Mouse (Mus musculus) adrenal gland, adult 2 months (tissue): Measurements from ENCODE around the gene Adamts2. TPM values are rescaled to one million over a fixed set of nuclear protein-coding genes. Genes with fewer than 3 reads are reported as not detected.

Experiments
- DNase-seq: peaks from one replicate; pipeline ENCODE4 v3.0.0; 2021
- polyA plus RNA-seq: library from polyadenylated mRNA; depleted of rRNA; stranded (reverse); fragments of >200 nt; gene quantifications from 2 replicates; pipeline ENCODE4 v1.2.3, GENCODE M21; 2012
- total RNA-seq, 2 experiments: library from RNA; stranded (reverse); gene quantifications; 2 replicates each; pipeline ENCODE4 v1.2.3; 2021

The Adamts2 gene
- total and polyA plus RNA-seq, 3 experiments = 4.4 to 10.0 (median 9.1) TPM

- DNase-seq = no peak
These were observed 21.9 kb downstream of the Adamts2 start for GRCm38 (mm10) chr11:50623806-50624205.

GRCm38 (mm10) chr11:50624239-50624638 is 22.4 kb downstream of the Adamts2 start:
- no peak for DNase-seq

- DNase-seq = peak; percentile 43
These were observed 22.8 kb downstream of the Adamts2 start for GRCm38 (mm10) chr11:50624720-50625119.

GRCm38 (mm10) chr11:50628915-50629314 is 27.0 kb downstream of the Adamts2 start:
- no peak for DNase-seq

- no peak for DNase-seq
These were observed 28.6 kb downstream of the Adamts2 start for GRCm38 (mm10) chr11:50630462-50630861.

- peak; percentile 60 for DNase-seq
These were observed 30.4 kb downstream of the Adamts2 start for GRCm38 (mm10) chr11:50632270-50632669.

GRCm38 (mm10) chr11:50635051-50635590 is 33.2 kb downstream of the Adamts2 start:
- DNase-seq = peak; percentile 27

GRCm38 (mm10) chr11:50637026-50637425 is 35.1 kb downstream of the Adamts2 start:
- DNase-seq = no peak

- no peak for DNase-seq
These were observed 36.4 kb downstream of the Adamts2 start for GRCm38 (mm10) chr11:50638197-50638867.

GRCm38 (mm10) chr11:50638868-50639220 is 37.0 kb downstream of the Adamts2 start:
- no peak for DNase-seq

GRCm38 (mm10) chr11:50642583-50642982 is 40.7 kb downstream of the Adamts2 start:
- DNase-seq = peak; percentile 42

- DNase-seq = no peak
These were observed 44.3 kb downstream of the Adamts2 start for GRCm38 (mm10) chr11:50646148-50646547.

GRCm38 (mm10) chr11:50648143-50648807 is 46.4 kb downstream of the Adamts2 start:
- DNase-seq = no peak

GRCm38 (mm10) chr11:50650037-50650436 is 48.2 kb downstream of the Adamts2 start:
- DNase-seq = no peak

- peak; percentile 63 for DNase-seq
These were observed 52.0 kb downstream of the Adamts2 start for GRCm38 (mm10) chr11:50653746-50654431.

GRCm38 (mm10) chr11:50658826-50659225 is 56.9 kb downstream of the Adamts2 start:
- DNase-seq = no peak

- DNase-seq = peak; percentile 49
These were observed 60.3 kb downstream of the Adamts2 start for GRCm38 (mm10) chr11:50662176-50662575.

GRCm38 (mm10) chr11:50664826-50665225 is 62.9 kb downstream of the Adamts2 start:
- no peak for DNase-seq

- DNase-seq = peak; percentile 94
These were observed 67.9 kb downstream of the Adamts2 start for GRCm38 (mm10) chr11:50669542-50670362.

GRCm38 (mm10) chr11:50670363-50670725 is 68.5 kb downstream of the Adamts2 start:
- no peak for DNase-seq

- DNase-seq = no peak
These were observed 69.0 kb downstream of the Adamts2 start for GRCm38 (mm10) chr11:50670881-50671280.

GRCm38 (mm10) chr11:50671376-50671775 is 69.5 kb downstream of the Adamts2 start:
- no peak for DNase-seq
